ENCODE assay signal across 8 mouse cellular contexts in genomic region chr15:101246231-101247154, GRCm38 (mm10). TPM values are rescaled to one million over a fixed set of nuclear protein-coding genes. Genes with fewer than 3 reads are reported as not detected.
DNase-seq lines count a peak whose midpoint lies in the region; ATAC-seq and TF ChIP-seq lines count a peak whose summit lies in the region.

No protein-coding gene starts in this region.

- H3K4me2 ChIP-seq in forebrain, embryonic 13.5 days, result peak overlapping the region; percentile 61
- H3K4me2 ChIP-seq in liver, postnatal 0 days (ENCODE audit: low read depth, low read length), result peak overlapping the region; percentile 66
- H3K4me2 ChIP-seq in neural tube, embryonic 14.5 days (ENCODE audit: low read depth, low read length), result peak overlapping the region; percentile 76

- peaks cover 51% of the 10 kb centered on the region for H3K4me1 ChIP-seq in E14TG2a.4 (replicated peaks; ENCODE audit: low read depth, low read length)
- H3K4me1 ChIP-seq in forebrain, embryonic 13.5 days, result peaks cover 12% of the 10 kb centered on the region
- H3K4me1 ChIP-seq in liver, postnatal 0 days (ENCODE audit: insufficient read depth), result peaks cover 13% of the 10 kb centered on the region
- H3K4me1 ChIP-seq in neural tube, embryonic 14.5 days (ENCODE audit: control insufficient read depth, insufficient read depth, low read length), result 0 out of 2 replicates have a peak, but pooled peaks cover 8% of the 10 kb centered on the region

- DNase-seq in heart, postnatal 10 days, result peak; percentile 97 to 99
- peak; percentile 93 for DNase-seq in large intestine, adult 2 months (ENCODE audit: low read depth, low spot score)
- peak; percentile 94 for DNase-seq in liver, postnatal 0 days
- DNase-seq in testis, postnatal 10 days (ENCODE audit: low spot score), result peak; percentile 93

- TF ChIP-seq CTCF in E14TG2a.4 (conservative IDR thresholded peaks at IDR 0.05; ENCODE audit: low read length), result no peak
- TF ChIP-seq CTCF in liver, postnatal 0 days (IDR thresholded peaks at IDR 0.05; ENCODE audit: low read depth), result peak; percentile 47

- H3K4me3 ChIP-seq in E14TG2a.4 (replicated peaks; ENCODE audit: low read length), result peak overlapping the region; percentile 73
- peak overlapping the region; percentile 45 for H3K4me3 ChIP-seq in forebrain, embryonic 13.5 days
- peak overlapping the region; percentile 17 for H3K4me3 ChIP-seq in liver, postnatal 0 days (ENCODE audit: low read depth, low read length)
- H3K4me3 ChIP-seq in neural tube, embryonic 14.5 days (ENCODE audit: low read depth, low read length), result peak overlapping the region; percentile 43

- peak overlapping the region; percentile 56 for H3K9ac ChIP-seq in forebrain, embryonic 13.5 days
- peak overlapping the region; percentile 57 for H3K9ac ChIP-seq in liver, postnatal 0 days (replicated peaks)
- H3K9ac ChIP-seq in neural tube, embryonic 14.5 days (replicated peaks; ENCODE audit: low read depth, low read length), result peak overlapping the region; percentile 70

- no peaks in the 10 kb centered on the region for H3K9me3 ChIP-seq in E14TG2a.4 (ENCODE audit: low read length)
- H3K9me3 ChIP-seq in forebrain, embryonic 13.5 days (replicated peaks), result no peaks in the 10 kb centered on the region
- no peaks in the 10 kb centered on the region for H3K9me3 ChIP-seq in liver, postnatal 0 days (ENCODE audit: low read length)
- H3K9me3 ChIP-seq in neural tube, embryonic 14.5 days (ENCODE audit: control insufficient read depth, low read length), result no peaks in the 10 kb centered on the region

- H3K36me3 ChIP-seq in E14TG2a.4 (ENCODE audit: insufficient read depth, low read length), result no peaks in the 10 kb centered on the region
- no peaks in the 10 kb centered on the region for H3K36me3 ChIP-seq in forebrain, embryonic 13.5 days (ENCODE audit: poor library complexity, severe bottlenecking)
- H3K36me3 ChIP-seq in liver, postnatal 0 days (replicated peaks; ENCODE audit: insufficient read depth, low read length), result no peaks in the 10 kb centered on the region
- H3K36me3 ChIP-seq in neural tube, embryonic 14.5 days (ENCODE audit: control insufficient read depth, insufficient read depth, low read length), result no peaks in the 10 kb centered on the region

- WGBS in forebrain, embryonic 13.5 days, result 2% methylated on average over 56 of the region's 56 CpGs
- WGBS in large intestine, adult 2 months, result 1% methylated on average over 56 of the region's 56 CpGs
- WGBS in liver, postnatal 0 days (ENCODE audit: insufficient replicate concordance), result 2% methylated on average over 56 of the region's 56 CpGs
- 3% methylated on average over 56 of the region's 56 CpGs for WGBS in neural tube, embryonic 14.5 days

- intact Hi-C loops in heart, postnatal 10 days (cut with DNase I), result no loop called here

- peak; percentile 91 for ATAC-seq in cerebellum, adult (ENCODE audit: insufficient number of reproducible peaks, low FRiP score, low TSS enrichment)
- ATAC-seq in forebrain, embryonic 13.5 days, result peak; percentile 99
- peak; percentile 97 for ATAC-seq in liver, postnatal 0 days
- ATAC-seq in neural tube, embryonic 14.5 days (ENCODE audit: low read depth), result peak; percentile 98

- 0 out of 2 replicates have a peak, but pooled peaks have one; percentile 36 for TF ChIP-seq EP300 in liver, postnatal 0 days (IDR thresholded peaks at IDR 0.05; ENCODE audit: low read depth)

- H3K27me3 ChIP-seq in E14TG2a.4 (ENCODE audit: insufficient read depth, low read length), result no peaks in the 10 kb centered on the region
- peaks cover 4% of the 10 kb centered on the region; the same call in 1 of the 2 replicates for H3K27me3 ChIP-seq in forebrain, embryonic 13.5 days
- no peaks in the 10 kb centered on the region for H3K27me3 ChIP-seq in liver, postnatal 0 days (ENCODE audit: insufficient read depth, low read length)
- H3K27me3 ChIP-seq in neural tube, embryonic 14.5 days (ENCODE audit: control insufficient read depth, insufficient read depth, low read length), result no peaks in the 10 kb centered on the region

- H3K27ac ChIP-seq in forebrain, embryonic 13.5 days, result peak overlapping the region; percentile 82
- peak overlapping the region; percentile 97 for H3K27ac ChIP-seq in liver, postnatal 0 days (ENCODE audit: low read depth)
- peak overlapping the region; percentile 87 for H3K27ac ChIP-seq in neural tube, embryonic 14.5 days (ENCODE audit: low read depth, low read length)

RNA-seq across cellular contexts. Expression of gene Nr4a1, which starts 7.6 kb away (rescaled TPM):
- 2.4 and 2.9 TPM in 2 replicates for polyA plus RNA-seq in forebrain, embryonic 13.5 days (2015; fragmentation: Nextera tagmentation; extraction: Ambion mirVana)
- 10 to 100 TPM; 16.8 to 20.4 TPM for total RNA-seq in heart, postnatal 10 days (2021)
- polyA plus RNA-seq in large intestine, adult 2 months (2012; rRNA removed), result 8.1 and 9.3 TPM in 2 replicates
- polyA plus RNA-seq in liver, postnatal 0 days (2015; fragmentation: Nextera tagmentation; extraction: Ambion mirVana), result 0.96 and 1.1 TPM in 2 replicates
- 4.8 and 5.3 TPM in 2 replicates for polyA plus RNA-seq in neural tube, embryonic 14.5 days (2014; fragmentation: Nextera tagmentation; extraction: Ambion mirVana)

RNA-seq across cellular contexts. Expression of gene Grasp, which starts 22.5 kb away (rescaled TPM):
- polyA plus RNA-seq in forebrain, embryonic 13.5 days (2015; fragmentation: Nextera tagmentation; extraction: Ambion mirVana), result 1.3 and 1.5 TPM in 2 replicates
- 10 to 100 TPM; 14.9 to 18.0 TPM for total RNA-seq in heart, postnatal 10 days (2021)
- polyA plus RNA-seq in large intestine, adult 2 months (2012; rRNA removed), result 2.2 and 2.8 TPM in 2 replicates
- 0.35 and 0.54 TPM in 2 replicates for polyA plus RNA-seq in liver, postnatal 0 days (2015; fragmentation: Nextera tagmentation; extraction: Ambion mirVana)
- 1.0 and 2.4 TPM in 2 replicates for polyA plus RNA-seq in neural tube, embryonic 14.5 days (2014; fragmentation: Nextera tagmentation; extraction: Ambion mirVana)

RNA-seq across cellular contexts. Expression of gene Atg101, which starts 37.6 kb away (rescaled TPM):
- 81.6 and 85.1 TPM in 2 replicates for polyA plus RNA-seq in forebrain, embryonic 13.5 days (2015; fragmentation: Nextera tagmentation; extraction: Ambion mirVana)
- 10 to 100 TPM; 24.1 to 28.2 TPM for total RNA-seq in heart, postnatal 10 days (2021)
- 36.1 and 37.9 TPM in 2 replicates for polyA plus RNA-seq in large intestine, adult 2 months (2012; rRNA removed)
- 33.8 and 34.4 TPM in 2 replicates for polyA plus RNA-seq in liver, postnatal 0 days (2015; fragmentation: Nextera tagmentation; extraction: Ambion mirVana)
- polyA plus RNA-seq in neural tube, embryonic 14.5 days (2014; fragmentation: Nextera tagmentation; extraction: Ambion mirVana), result 69.4 and 75.7 TPM in 2 replicates

RNA-seq across cellular contexts. Expression of gene 6030408B16Rik, which starts 46.5 kb away (rescaled TPM):
- 0.23 and 0.25 TPM in 2 replicates for polyA plus RNA-seq in forebrain, embryonic 13.5 days (2015; fragmentation: Nextera tagmentation; extraction: Ambion mirVana)
- 1 to 10 TPM; 2.3 to 3.6 TPM for total RNA-seq in heart, postnatal 10 days (2021)
- not detected in 2 replicates for polyA plus RNA-seq in large intestine, adult 2 months (2012; rRNA removed)
- 0.36 and 0.45 TPM in 2 replicates for polyA plus RNA-seq in liver, postnatal 0 days (2015; fragmentation: Nextera tagmentation; extraction: Ambion mirVana)
- 0.22 and 0.64 TPM in 2 replicates for polyA plus RNA-seq in neural tube, embryonic 14.5 days (2014; fragmentation: Nextera tagmentation; extraction: Ambion mirVana)

Comparison
In these comparisons a context has a peak if more than half of its experiments do, and no peak if none do; other contexts are left out.
1. Peak in every context shown above with its lines: DNase-seq, ATAC-seq, H3K4me3 ChIP-seq and H3K27ac ChIP-seq.
2. H3K4me3 ChIP-seq: peak in every context shown above with its lines; median percentile 73 in E14TG2a.4; 45 in forebrain, embryonic 13.5 days; 43 in neural tube, embryonic 14.5 days; 17 in liver, postnatal 0 days.